Mouse (Mus musculus) cerebellum, adult 9-11 months (tissue): ENCODE results near the gene Caml.
"Not testable (repeated sequence)": the region's sequence is repeated elsewhere in the genome, so short reads cannot be mapped to it uniquely, and the experiment has no call there.

Source experiments
- DNase-seq: peaks from one replicate; pipeline ENCODE4 v3.0.0; 2022

The Caml gene

GRCm38 (mm10) chr13:55622649-55623541 lies at the start of gene Caml:
Gene Caml, plus strand, starts transcription at chr13:55623005.
- peak; percentile 89 for DNase-seq

DNA sequence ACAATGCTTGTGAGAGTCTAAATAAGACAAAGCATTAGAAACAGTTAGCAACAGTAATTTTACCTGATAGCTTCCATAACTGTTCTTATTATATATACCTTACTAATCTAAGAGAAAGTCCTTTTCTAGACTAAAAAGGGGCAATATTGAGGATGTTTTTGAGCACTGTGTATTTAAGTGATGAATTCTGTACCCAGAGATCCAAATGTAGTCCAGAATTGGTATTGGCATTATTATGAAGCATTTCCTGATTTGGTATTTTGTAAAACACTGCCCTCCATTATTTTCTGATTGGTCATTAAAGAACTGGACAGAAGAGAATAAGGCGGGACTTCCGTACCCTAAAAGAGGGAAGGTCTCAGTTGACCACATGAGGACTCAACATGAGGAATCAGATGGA lies 49.4 kb upstream of the Caml start, which contains the start of gene Tmed9:
Gene Tmed9 (plus strand): TSS at position 301 of the 400 bp plus-strand sequence.
- DNase-seq, result no peak

DNA sequence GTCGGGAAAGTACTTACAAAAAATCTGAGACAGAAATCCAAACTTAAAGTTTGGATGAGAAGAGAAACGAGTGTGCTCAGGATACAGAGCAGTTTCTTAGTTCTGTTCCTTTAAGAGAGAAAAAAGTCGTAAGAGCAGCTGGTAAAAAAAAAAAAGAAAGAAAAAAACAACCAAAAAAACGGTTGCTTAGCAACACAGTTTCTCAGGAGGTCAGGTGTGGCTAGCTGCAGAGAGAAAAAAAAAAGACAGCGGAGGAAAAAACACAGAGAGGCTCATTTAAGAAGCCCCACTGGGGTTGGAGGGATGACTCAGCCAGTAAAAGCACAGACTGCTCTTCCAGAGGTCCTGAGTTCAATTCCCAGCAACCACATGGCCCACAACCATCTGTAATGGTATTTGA lies 48.5 kb upstream of the Caml start:
- DNase-seq, result no peak

- DNase-seq, result no peak
These were observed 46.9 kb upstream of the Caml start for GRCm38 (mm10) chr13:55575932-55576331.

DNA sequence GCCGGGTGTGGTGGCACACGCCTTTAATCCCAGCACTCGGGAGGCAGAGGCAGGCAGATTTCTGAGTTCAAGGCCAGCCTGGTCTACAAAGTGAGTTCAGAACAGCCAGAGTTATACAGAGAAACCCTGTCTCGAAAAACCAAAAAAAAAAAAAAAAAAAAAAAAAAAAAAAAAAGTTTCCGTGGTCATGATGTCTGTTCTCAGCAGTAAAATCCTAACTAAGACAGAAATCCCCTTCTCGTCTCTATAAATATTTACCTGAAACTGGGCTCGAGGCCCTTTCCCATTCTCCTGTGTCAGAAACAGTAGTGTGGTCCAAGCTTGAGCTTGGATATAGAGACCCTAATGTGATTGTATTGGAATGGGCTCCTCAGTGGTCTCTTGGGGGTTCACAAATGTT lies 45.9 kb upstream of the Caml start:
- not testable (repeated sequence) for DNase-seq

GRCm38 (mm10) chr13:55578086-55578485 lies 44.7 kb upstream of the Caml start:
- no peak for DNase-seq

GRCm38 (mm10) chr13:55591961-55592490 lies 30.8 kb upstream of the Caml start:
- DNase-seq, result peak; percentile 57

- peak; percentile 97 for DNase-seq
These were observed 30.1 kb upstream of the Caml start for GRCm38 (mm10) chr13:55592512-55593253.

DNA sequence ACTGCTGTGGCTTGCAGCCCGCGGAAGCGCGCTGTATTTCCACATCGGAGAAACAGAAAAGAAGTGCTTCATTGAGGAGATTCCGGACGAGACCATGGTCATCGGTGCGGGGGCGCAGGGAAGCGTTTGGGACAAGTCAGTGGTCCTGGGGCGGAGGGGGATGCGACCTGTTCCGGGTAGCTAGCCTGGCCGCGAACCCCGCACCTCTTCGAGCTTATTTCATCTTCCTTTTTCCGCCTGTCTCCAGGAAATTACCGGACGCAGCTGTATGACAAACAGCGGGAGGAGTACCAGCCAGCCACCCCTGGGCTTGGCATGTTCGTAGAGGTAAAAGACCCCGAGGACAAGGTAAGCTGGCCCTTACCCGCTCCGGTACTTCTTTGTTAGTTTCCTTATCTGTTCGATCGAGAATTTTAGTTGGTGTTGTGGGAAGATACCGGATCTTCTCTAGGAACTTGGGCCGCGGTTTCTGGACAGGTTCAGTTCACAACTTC lies 29.5 kb upstream of the Caml start:
- no peak for DNase-seq

- DNase-seq, result peak; percentile 77
These were observed 27.4 kb upstream of the Caml start for GRCm38 (mm10) chr13:55595375-55595774.

DNA sequence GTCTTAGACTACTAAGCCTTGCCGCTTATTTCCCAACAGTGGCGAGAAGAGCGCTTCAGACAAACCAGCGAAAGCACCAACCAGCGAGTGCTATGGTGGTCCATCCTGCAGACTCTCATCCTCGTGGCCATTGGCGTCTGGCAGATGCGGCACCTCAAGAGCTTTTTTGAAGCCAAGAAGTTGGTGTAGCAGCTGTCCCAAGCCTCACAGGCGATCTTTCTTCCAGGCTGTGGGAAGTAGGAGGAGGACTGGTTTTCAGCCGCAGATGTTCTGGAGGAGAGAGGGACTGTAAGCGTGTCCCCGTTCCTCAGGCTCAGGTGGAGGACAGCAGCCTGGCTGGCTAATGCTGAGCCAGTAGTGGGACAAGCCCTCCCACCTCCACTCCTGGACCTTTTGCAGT lies 26.0 kb upstream of the Caml start:
- DNase-seq, result no peak

- peak; percentile 86 for DNase-seq
These were observed 23.0 kb upstream of the Caml start, which contains the start of gene B4galt7 for GRCm38 (mm10) chr13:55599566-55600540. Gene B4galt7, plus strand, starts transcription at chr13:55599896.

DNA sequence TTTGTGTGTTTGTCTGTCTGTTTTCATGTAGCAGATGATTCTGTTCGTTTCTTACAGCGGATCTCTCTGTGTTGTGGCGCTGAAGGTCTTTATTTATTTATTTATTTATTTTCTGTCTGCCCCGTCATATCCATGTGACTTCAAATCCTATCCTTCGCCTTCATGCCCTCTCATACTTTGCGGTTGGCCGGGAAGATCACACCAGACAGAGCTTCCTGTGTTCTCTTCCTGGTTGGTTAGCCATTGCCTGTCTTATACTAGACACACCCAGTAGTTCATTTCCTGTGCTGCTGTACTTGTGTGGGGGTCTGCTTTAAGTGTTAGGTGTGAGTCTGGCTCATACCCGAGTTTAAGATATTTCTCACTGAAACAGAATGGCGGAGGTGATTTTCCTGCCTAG lies 22.1 kb upstream of the Caml start:
- DNase-seq, result no peak

- peak; percentile 65 for DNase-seq
These were observed 21.2 kb upstream of the Caml start for GRCm38 (mm10) chr13:55601611-55602010.

GRCm38 (mm10) chr13:55604606-55605005 lies 18.2 kb upstream of the Caml start:
- no peak for DNase-seq

GRCm38 (mm10) chr13:55606899-55607623 lies 15.7 kb upstream of the Caml start:
- DNase-seq, result no peak

GRCm38 (mm10) chr13:55607624-55608006 lies 15.2 kb upstream of the Caml start:
- DNase-seq, result no peak

GRCm38 (mm10) chr13:55611996-55612395 lies 10.8 kb upstream of the Caml start:
- DNase-seq, result no peak

DNA sequence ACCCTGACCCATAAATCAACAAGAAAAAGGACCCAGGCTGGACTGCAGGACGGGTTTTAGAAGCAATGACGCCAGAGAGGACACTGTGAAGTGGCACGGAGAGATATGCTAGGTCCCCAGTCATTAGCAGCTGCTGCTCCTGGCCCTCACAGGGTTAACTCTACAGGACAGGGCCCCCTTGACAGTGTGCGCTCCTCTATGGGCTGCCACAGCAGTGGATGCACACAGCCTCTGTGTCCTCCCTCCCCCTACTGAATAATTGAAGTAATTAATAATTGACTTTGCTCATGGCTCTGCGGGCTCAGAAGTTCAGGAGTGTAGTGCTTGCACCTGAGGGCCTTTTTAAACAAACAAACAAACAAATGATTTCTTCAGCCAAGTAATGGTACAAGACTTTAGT lies 9.3 kb upstream of the Caml start:
- DNase-seq, result no peak

- DNase-seq, result no peak
These were observed 3.5 kb upstream of the Caml start for GRCm38 (mm10) chr13:55619328-55619727.

DNA sequence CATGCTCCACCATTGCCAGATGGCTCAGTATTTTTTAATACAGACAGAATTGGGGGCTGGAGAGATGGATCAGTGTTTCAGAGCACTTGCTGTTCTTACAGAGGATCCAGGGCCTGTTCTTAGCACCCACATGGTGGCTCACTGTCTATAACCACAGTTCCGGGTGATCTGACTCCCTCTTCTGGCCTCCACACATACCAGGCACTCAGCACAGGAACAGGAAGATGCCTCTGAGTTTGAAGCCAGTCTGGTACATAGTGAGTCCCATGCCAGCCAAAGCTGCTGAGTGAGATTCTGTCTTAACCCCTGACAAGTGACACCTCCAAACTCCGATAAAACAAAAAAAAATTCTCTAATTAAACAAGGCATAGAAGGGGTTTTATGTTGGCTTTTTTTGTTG lies 2.5 kb upstream of the Caml start:
- DNase-seq, result no peak
